Mouse (Mus musculus): Measurements from ENCODE around the gene Samt4.
"Not testable (repeated sequence)": the region's sequence is repeated elsewhere in the genome, so short reads cannot be mapped to it uniquely, and the experiment has no call there.

Samt4 gene

GRCm38 (mm10) chrX:154481702-154482101 lies at the start of gene Samt4:
Samt4 (plus strand) TSS chrX:154482002.
- in situ Hi-C loops (cut with MboI; ENCODE audit: unreplicated experiment in 2 of 2): loop anchor here in 1 of 2 experiments (25.0 kb wide), 1 partner anchor 494 kb away; no protein-coding TSS in a partner anchor

GRCm38 (mm10) chrX:154443696-154444095 lies 38.1 kb upstream of the Samt4 start:
- in situ Hi-C loops (cut with MboI; ENCODE audit: unreplicated experiment in 2 of 2): not testable (repeated sequence)

- in situ Hi-C loops (cut with MboI; ENCODE audit: unreplicated experiment in 2 of 2): loop anchor here in 1 of 2 experiments (25.0 kb wide), 1 partner anchor 481 kb away; no protein-coding TSS in a partner anchor
These were observed 13.4 kb upstream of the Samt4 start for GRCm38 (mm10) chrX:154468386-154468785.
